7 mouse cellular contexts compared by ENCODE assay signal in the genomic region with DNA sequence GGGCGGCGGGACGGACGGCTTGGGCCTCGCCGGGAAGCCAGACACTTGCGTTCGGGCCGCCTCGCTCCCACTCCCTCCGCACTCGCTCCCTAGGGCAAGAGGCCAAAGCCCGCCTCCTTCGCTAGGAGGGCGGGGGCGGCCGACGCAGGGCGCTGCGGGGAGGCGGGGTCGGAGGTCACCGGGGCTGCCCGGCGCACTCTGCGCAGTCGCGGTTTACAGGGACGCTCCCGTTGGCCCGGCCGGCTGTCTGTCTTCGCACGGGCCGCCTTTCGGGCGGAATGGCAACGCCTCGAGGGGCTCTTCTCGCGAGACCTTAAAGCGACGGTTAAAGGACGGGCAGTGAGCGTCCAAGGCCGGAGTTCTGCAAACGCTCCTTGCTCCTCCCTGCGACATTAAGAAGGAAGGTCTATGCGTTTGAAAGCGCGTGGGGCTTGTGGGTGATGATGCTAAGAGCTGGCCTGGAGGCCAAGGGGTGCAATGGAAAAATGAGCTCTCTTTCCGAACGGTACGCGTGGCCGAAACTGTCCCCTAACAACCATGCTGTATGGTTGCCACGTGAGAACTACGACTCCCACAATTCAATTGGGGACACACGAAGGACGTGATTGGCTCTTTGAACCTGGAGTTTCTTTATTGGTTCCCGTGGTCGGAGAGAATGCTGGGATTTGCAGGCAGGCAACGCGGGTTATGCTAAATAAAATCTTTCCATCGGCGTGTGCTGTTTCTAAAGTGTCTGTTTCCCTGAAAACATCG. TPM values are rescaled to one million over a fixed set of nuclear protein-coding genes. Genes with fewer than 3 reads are reported as not detected.
DNase-seq lines count a peak whose midpoint lies in the region; ATAC-seq and TF ChIP-seq lines count a peak whose summit lies in the region.

A gene (minus strand): TSS at position 87 of the 753 bp plus-strand sequence.

- DNase-seq in adrenal gland, postnatal 10 days: peak; percentile 100
- DNase-seq in embryonic facial prominence, embryonic 10.5 days (ENCODE audit: low spot score): peak; percentile 99
- peak; percentile 90 for DNase-seq in gonadal fat pad, adult 2 months (ENCODE audit: low read depth)
- peak; percentile 99 for DNase-seq in left cerebral cortex, postnatal 4 days

- peak; percentile 46 for TF ChIP-seq POLR2A in small intestine, adult 2 months (IDR thresholded peaks at IDR 0.05; ENCODE audit: low read depth, low read length)

- TF ChIP-seq CTCF in intestine, postnatal 0 days (IDR thresholded peaks at IDR 0.05; ENCODE audit: low read depth): no peak
- no peak for TF ChIP-seq CTCF in small intestine, adult 2 months (IDR thresholded peaks at IDR 0.05; ENCODE audit: extremely low read depth, insufficient read length, insufficient replicate concordance, low read depth, low read length)

- intact Hi-C loops in left cerebral cortex, postnatal 4 days (cut with DNase I): loop anchor here (5.0 to 10.0 kb wide), 2 partner anchors 212 to 395 kb away; a partner anchor contains a TSS

- peak within 1 kb of the TSS; percentile 94 for H3K9ac ChIP-seq in intestine, postnatal 0 days (ENCODE audit: low read depth, low read length)
- H3K9ac ChIP-seq in midbrain, embryonic 12.5 days (replicated peaks): peak within 1 kb of the TSS; percentile 98

- peak; percentile 99 for ATAC-seq in intestine, postnatal 0 days
- peak; percentile 97 for ATAC-seq in midbrain, embryonic 12.5 days (ENCODE audit: low FRiP score, low read depth)

- H3K27me3 ChIP-seq in embryonic facial prominence, embryonic 10.5 days (replicated peaks; ENCODE audit: low read depth, poor library complexity, severe bottlenecking): no peaks in the 10 kb centered on the region
- no peaks in the 10 kb centered on the region for H3K27me3 ChIP-seq in intestine, postnatal 0 days (replicated peaks; ENCODE audit: control insufficient read depth, insufficient read depth, low read length)
- H3K27me3 ChIP-seq in midbrain, embryonic 12.5 days: no peaks in the 10 kb centered on the region
- H3K27me3 ChIP-seq in small intestine, adult 2 months (ENCODE audit: control insufficient read depth, insufficient read depth, low read length): no peaks in the 10 kb centered on the region

- peak within 1 kb of the TSS; percentile 99 for H3K27ac ChIP-seq in embryonic facial prominence, embryonic 10.5 days (replicated peaks)
- H3K27ac ChIP-seq in intestine, postnatal 0 days (ENCODE audit: low read depth, low read length): peak within 1 kb of the TSS; percentile 98
- H3K27ac ChIP-seq in midbrain, embryonic 12.5 days (replicated peaks): peak within 1 kb of the TSS; percentile 99
- H3K27ac ChIP-seq in small intestine, adult 2 months (ENCODE audit: insufficient read depth, low read depth, low read length): peak within 1 kb of the TSS; percentile 82

- peak within 1 kb of the TSS; percentile 79 for H3K4me3 ChIP-seq in embryonic facial prominence, embryonic 10.5 days
- H3K4me3 ChIP-seq in intestine, postnatal 0 days (ENCODE audit: low read depth, low read length): peak within 1 kb of the TSS; percentile 98
- peak within 1 kb of the TSS; percentile 92 for H3K4me3 ChIP-seq in midbrain, embryonic 12.5 days
- H3K4me3 ChIP-seq in small intestine, adult 2 months (ENCODE audit: low read depth, low read length): peak within 1 kb of the TSS; percentile 92

- H3K4me2 ChIP-seq in intestine, postnatal 0 days (replicated peaks; ENCODE audit: low read depth): peak within 1 kb of the TSS; percentile 76
- peak within 1 kb of the TSS; percentile 79 for H3K4me2 ChIP-seq in midbrain, embryonic 12.5 days (replicated peaks)

- peaks cover 22% of the 10 kb centered on the region for H3K36me3 ChIP-seq in embryonic facial prominence, embryonic 10.5 days (replicated peaks)
- H3K36me3 ChIP-seq in intestine, postnatal 0 days (ENCODE audit: control insufficient read depth, insufficient read depth): no peaks in the 10 kb centered on the region
- H3K36me3 ChIP-seq in midbrain, embryonic 12.5 days: peaks cover 8% of the 10 kb centered on the region
- H3K36me3 ChIP-seq in small intestine, adult 2 months (ENCODE audit: control insufficient read depth, insufficient read depth, low read length): no peaks in the 10 kb centered on the region

- H3K9me3 ChIP-seq in embryonic facial prominence, embryonic 10.5 days: no peaks in the 10 kb centered on the region
- no peaks in the 10 kb centered on the region for H3K9me3 ChIP-seq in intestine, postnatal 0 days (ENCODE audit: control insufficient read depth)
- no peaks in the 10 kb centered on the region for H3K9me3 ChIP-seq in midbrain, embryonic 12.5 days

- WGBS in embryonic facial prominence, embryonic 10.5 days: under 1% methylated on average over 67 of the region's 67 CpGs
- under 1% methylated on average over 66 of the region's 67 CpGs for WGBS in intestine, postnatal 0 days
- under 1% methylated on average over 57 of the region's 67 CpGs for WGBS in midbrain, embryonic 12.5 days
- WGBS in small intestine, adult 2 months: under 1% methylated on average over 61 of the region's 67 CpGs

- H3K4me1 ChIP-seq in embryonic facial prominence, embryonic 10.5 days: peaks cover 20% of the 10 kb centered on the region
- peaks cover 3% of the 10 kb centered on the region; the same call in 1 of the 2 replicates for H3K4me1 ChIP-seq in intestine, postnatal 0 days (replicated peaks; ENCODE audit: control insufficient read depth, insufficient read depth, low read length)
- H3K4me1 ChIP-seq in midbrain, embryonic 12.5 days: peaks cover 22% of the 10 kb centered on the region
- H3K4me1 ChIP-seq in small intestine, adult 2 months (ENCODE audit: control insufficient read depth, insufficient read depth, insufficient read length, low read length): peaks cover 7% of the 10 kb centered on the region; the same call in 1 of the 2 replicates

RNA-seq across cellular contexts. Expression of the gene that starts here (rescaled TPM):
- total RNA-seq in adrenal gland, postnatal 10 days (2021): 10 to 100 TPM; 85.6 to 93.5 TPM
- polyA plus RNA-seq in embryonic facial prominence, embryonic 10.5 days (2016; fragmentation: Nextera tagmentation; extraction: Ambion mirVana): 98.7 TPM in 2 replicates
- 37.4 and 39.3 TPM in 2 replicates for polyA plus RNA-seq in gonadal fat pad, adult 2 months (2012; rRNA removed)
- polyA plus RNA-seq in intestine, postnatal 0 days (2015; fragmentation: Nextera tagmentation; extraction: Ambion mirVana): 13.6 and 16.9 TPM in 2 replicates
- total RNA-seq in left cerebral cortex, postnatal 4 days (2021): 100 to 1,000 TPM; 145 to 162 TPM
- polyA plus RNA-seq in midbrain, embryonic 12.5 days (2016; fragmentation: Nextera tagmentation; extraction: Ambion mirVana): 100 and 114 TPM in 2 replicates
- 9.8 and 12.9 TPM in 2 replicates for polyA plus RNA-seq in small intestine, adult 2 months (2012; rRNA removed)

Comparison
In these comparisons a context has a peak if more than half of its experiments do, and no peak if none do; other contexts are left out.
1. Peak in every context shown above with its lines: DNase-seq, ATAC-seq, H3K4me3 ChIP-seq and H3K27ac ChIP-seq.